Mouse (Mus musculus): ENCODE measurements around the gene Tdg.

- TF ChIP-seq CTCF (IDR thresholded peaks at IDR 0.05; ENCODE audit: low read depth) (no peak), EP300 (IDR thresholded peaks at IDR 0.05; ENCODE audit: low read depth) (no peak)
Measured at GRCm38 (mm10) chr10:82695956-82696355, 66.3 kb downstream of the Tdg start, which contains the start of gene Hcfc2.
